Mouse (Mus musculus): Measurements from ENCODE around the gene Fndc5. TPM values are rescaled to one million over a fixed set of nuclear protein-coding genes. Genes with fewer than 3 reads are reported as not detected.
A peak's percentile ranks its signal among the peaks of the same experiment; 100 is the strongest.

Gene Fndc5
- total RNA-seq, 1 experiment from 2014 or later, result 6.6 TPM

DNA sequence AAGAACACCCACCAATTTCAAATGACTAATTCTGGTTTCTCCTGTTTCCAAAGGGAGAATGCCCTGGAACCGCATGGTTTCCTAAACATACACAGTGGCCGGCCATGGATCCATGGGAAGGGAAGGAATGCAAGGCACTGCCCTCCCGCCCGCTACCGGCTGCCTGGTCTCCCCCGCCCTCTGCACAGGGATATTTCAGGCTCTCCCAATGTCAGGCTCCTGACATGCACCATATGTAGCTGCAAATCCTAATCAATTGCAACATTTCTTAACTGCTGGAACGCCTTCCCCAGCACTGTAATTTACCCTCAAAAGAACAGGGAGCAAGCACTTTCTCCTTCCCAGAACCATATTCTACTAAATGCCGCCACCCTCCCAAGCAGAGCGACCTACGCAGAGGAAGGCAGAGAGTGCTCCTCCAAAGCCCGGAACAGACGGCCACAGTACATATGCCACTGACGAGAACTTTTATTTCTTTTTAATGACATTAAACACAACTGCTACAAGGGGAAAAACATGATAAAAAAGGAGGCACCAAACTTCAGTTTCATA, 10.8 kb downstream of the Fndc5 start:
- no peak for DNase-seq

DNA sequence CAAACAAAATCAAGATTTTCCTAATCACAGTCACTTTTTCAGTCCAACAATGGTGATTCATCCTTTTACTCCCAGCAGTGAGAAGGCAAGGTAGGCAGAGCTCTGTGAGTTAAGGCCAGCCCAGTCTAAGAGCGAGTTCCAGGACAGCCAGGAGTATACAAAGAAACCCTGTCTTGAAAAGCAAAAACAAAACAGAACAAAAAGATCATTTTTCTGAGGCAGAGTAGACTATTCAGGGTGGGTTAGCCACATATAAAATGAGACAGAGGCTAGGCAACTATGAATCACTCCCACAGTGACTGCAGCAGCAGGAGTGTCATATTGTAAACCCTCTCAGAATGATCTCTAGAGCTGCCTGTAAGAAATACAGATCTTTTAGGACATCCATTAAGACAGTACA, 12.5 kb downstream of the Fndc5 start:
- DNase-seq, result no peak

DNA sequence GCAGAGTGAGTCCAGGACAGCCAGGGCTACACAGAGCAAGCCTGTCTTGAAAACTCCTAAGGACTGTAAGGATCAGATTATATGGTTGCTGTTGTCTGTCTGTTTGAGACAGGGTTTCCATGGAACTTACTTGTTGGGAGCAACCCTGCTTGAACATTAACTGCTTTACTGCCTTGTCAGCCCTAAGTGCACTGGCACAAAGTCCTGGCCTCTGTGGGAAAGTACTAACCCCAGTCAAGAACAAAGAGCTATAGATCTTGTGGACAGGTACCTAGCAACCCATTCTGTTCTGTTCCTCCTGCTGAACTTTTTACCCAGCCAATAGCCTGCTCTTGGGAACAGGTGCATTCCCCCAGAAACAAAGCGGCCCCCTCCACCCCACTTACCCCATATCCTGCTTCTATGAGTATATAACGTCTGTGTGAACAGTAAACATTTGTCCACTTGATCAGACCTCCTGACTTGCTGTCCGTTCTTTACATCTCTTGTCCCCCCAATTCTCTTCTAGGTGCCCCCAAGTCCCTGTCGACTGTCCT, 14.5 kb downstream of the Fndc5 start:
- DNase-seq, result no peak

DNA sequence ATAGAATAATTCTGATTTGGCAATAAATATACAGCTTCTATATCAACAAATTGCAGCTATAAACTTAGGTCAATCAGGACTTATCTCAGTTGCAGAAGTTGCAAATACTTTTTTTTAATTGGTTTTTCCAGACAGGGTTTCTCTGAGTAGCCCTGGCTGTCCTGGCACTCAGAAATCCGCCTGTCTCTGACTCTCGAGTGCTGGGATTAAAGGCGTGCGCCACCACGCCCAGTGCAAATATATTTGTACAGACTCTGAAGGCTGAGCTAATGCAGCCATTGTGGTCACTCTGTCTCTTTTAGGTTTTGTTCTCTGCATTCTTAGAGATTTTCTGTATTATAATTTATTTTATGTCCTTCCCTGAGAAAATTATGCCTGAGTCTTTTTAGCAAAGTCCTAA, 20.7 kb downstream of the Fndc5 start:
- no peak for DNase-seq

DNA sequence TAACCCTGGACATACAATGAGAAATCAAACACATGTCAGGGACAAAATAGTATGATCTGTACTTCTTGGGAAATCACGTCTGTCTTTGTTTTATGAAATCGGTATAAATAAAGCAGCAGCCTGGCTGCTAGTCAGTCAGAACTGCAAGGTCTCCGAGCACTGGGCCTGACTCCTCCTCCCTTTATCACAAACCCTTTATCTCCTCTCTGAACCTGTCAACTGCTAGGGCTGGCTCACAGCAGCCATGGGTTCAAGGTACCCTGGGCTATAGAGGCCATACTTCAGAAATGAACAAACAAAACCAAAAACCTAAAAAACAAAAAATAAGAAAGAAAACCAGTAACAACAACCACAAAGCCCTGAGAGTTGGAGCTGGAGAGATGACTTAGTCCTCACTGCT, 21.8 kb downstream of the Fndc5 start:
- no peak for DNase-seq

DNA sequence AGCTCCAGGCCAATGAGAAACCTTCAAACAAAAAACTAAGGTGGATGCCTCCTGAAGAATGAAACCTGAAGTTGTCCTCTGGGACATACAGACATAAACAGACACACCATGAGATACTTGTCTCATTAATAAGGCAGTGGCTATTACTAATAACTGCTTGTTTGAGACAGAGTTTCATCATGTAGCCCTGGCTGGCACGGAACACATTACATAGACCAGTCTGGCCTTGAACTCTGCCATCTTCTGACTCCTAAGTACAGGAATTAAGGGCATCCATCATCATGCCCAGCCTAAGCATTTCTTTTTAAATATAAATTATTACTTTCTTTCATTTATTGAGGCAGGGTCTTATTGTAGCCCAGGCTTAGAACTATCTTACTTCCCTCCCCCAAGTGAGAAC, 24.3 kb downstream of the Fndc5 start:
- no peak for DNase-seq

DNA sequence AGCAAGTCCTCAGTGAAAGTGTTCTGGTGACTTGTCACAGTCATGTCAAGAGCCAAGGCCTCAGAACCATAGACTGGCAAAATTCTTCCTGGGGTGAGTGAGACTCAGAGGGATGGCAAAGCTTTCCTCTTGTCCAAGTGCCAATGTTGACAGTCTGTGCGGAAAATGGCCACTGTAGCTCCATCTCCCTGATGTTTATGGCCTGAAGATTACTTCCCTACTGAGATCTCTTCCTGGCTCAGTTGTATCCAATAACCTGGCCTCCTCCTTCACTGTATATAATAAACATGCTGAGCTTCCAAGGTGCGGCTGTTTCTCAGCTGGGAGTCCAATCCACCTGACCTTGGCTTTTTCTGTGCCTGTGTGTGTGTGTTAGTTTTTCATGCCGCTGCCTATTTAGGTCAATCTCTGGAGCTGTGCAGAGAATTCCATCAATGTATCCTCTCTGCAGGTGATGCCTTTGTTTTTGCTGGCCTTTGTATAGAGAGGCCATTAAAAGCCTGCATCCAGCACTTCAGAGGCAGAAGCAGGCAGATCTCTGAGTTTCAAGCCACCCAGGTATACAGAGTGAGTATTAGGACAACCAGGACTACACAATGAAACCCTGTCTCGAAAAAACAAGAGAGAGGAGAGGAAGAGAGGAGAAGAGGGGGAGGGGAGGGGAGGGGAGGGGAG, 24.9 kb downstream of the Fndc5 start:
- no peak for DNase-seq

DNA sequence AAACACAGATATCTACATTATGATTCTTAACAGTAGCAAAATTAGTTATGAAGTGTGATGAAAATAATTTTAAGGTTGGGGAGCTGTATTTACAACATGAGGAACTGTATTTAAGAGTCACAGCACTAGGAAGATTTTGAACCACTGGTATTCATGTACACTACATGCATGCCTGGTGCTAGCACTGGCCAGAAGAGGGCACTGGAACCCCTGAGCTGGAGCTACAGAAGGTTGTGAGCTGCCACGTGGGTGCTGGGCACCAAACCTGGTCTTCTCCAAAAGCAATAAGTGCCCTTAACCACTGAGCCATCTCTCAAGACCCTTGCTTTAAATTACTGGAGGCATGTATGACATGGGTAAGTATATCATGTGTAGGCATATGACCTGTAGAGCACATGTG, 35.7 kb downstream of the Fndc5 start:
- no peak for DNase-seq

DNA sequence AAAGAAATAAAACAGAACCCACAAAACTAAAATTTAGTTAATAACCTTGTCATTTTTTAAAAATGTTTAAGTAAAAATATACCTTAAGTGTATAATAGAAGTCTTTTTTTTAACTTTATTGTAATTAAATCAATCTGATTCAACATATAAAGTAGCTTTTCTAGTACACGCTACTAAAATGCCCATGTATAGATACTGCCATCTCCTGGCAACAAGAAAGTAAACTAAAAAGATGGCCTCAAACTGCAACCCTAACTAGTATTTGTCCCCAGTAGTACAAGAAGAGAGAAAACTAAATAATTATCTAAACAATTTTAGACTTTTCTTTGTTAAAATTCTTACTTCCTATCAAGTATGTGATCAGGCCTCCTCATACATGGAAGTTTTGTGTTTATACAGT, 42.8 kb downstream of the Fndc5 start:
- DNase-seq, result no peak

DNA sequence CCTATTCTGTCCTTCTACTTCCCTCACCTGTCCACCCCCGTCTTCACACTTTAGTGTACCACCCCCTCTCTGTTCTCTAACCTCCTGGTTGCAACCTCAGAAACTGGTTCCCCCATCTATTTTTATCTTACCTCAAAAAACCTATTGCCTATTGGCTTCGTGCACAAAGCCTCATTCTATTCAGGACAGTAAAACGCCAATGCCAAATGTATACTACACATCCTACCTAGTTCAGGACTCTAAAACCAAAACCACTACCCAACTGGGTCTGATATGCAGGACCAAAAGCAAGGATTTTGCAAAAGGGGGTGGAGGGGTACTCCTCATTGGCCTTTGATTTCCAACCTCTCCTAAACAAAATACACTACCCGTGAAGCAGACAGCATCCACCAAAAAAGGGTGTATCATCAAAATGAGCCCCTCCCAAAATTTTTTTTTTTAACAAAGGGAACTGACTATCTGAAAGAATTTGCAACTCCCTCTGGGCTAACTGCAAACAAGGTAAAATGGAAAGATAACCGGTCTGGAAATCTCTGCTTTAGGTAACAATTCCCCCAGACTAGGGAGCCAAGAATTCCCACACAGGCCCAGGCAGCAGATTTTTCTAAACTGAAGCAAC, 51.4 kb downstream of the Fndc5 start:
- no peak for DNase-seq

DNA sequence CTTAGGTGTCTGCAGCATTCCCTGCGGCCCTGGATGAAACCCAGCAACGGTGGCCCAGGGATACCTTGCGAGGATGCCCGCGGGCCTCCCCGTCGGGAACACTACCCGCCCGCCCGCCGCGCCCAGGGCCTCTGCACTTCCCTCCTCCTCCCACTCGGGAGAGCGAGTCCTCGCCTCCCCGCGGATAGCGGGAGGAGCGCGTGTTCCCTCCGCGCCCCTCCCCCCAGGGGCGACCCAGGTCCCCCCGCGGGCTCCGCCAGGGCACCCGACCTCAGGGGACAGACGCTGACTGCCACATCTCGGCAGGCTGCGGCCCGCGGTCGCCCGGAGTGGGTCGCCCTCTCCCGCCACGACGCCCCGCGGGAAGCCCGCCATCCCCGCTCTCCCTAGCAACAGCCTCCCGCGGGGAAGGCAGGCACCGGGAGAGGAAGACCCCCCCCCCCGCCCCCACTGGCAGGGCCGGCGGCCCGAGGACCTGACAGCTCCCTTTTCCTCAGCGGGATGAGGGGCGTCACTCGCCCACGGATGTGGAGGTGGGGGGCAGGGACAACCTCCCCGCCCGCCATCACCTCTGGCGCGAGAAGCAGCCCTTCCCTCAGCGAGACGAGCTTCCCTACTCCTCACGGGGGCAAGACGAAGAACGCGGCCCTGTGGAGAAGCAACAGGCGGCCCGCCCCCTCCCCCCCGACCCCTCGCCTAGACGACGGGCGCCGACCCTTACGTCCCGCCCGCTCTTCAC, 52.2 kb downstream of the Fndc5 start:
- DNase-seq, result peak; percentile 57

DNA sequence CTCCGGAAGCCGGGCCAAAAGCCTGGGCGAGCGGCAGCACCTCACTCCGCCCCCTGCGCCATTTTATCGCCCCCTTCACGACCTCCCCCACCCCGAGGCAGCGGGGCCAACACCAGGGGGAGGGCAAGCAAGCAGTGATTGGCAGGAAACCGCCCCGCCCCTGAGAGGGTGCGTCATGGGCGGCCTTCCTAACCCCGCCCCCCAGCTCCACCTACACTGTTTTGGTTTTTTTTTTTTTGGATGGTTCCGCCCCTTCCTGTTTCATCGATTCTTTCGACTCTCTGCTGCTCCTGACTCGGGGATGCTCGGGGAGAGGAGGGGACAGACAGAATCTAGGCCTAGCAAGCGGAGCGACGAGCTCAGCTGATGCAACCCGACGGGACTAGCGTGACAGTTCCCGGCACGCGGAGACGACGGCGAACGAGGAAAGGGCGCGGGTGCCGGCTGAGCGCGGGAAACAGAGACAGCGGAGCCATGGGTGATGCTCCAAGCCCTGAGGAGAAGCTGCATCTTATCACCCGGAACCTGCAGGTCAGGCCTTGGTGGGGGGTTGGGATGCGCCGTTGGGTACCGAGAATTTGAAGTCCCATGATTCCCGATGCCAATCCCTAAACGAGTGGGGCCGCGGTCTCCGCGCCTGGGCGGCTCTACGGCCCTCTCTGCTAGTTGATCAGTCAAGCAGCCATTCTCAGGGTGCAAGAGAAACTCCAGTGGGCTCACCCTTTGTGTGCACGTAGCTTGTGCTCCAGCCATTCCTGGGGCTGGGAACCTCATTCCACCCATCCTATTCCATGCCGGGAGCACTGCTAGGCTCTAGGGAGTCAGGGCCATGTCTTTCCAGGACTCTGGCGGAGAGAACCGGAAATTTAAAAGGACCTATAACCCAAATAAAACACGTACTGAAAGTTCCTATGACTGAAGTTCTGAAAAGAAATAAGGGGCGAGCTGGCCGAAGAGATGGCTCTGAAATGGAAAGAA, 53.0 kb downstream of the Fndc5 start, which contains the start of the genes S100pbp and Yars:
TSS of gene S100pbp (minus strand) at position 186 of the 978 bp plus-strand sequence.
TSS of gene Yars (plus strand) at position 219 of the 978 bp plus-strand sequence.
- peak; percentile 98 for DNase-seq

DNA sequence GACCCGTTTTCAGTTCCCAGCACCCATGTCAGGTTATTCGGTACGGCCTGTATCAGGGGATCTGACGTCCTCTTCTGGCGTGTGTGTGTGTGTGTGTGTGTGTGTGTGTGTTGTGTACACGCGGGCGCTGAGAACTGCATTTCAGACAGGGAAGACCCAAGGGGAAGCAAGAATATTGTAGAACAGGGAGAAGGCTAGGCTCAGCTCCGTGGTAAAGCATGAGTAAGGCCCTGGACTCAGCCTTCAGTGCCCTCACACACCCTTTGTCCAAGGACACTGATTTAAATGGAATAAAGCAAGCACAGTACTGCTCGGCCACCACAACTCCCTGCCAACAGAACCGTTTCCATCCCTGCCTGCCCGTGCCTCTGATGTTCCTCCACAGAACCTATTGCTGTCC, 53.7 kb downstream of the Fndc5 start:
- peak; percentile 17 for DNase-seq

DNA sequence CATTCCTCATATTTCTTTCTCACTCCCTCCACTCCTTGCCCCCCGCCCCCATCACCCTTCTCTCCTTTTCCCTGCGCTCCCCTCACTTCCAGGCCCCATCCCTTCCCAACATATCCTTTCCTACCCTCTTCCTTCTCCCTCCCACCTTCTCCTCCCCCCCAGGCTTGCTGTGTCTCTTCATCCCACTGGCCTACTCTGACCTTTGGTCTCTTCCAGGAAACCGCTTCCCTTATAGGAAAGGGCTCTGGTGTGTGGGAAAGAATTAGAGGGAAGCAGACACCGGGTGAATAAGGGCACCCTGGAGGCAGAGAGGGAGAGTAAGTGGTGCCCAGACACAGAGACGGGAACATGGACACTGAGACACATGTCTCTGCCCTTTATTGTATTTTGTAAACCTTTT, 54.9 kb downstream of the Fndc5 start:
- DNase-seq, result no peak

Other genes starting within 250 kb of the Fndc5 start
- gene Azin2, start 174.6 kb upstream of the Fndc5 start, total RNA-seq (2021), result 36.0 and 44.8 TPM in 2 replicates
- 121 and 128 TPM in 2 replicates for gene Ak2, start 145.0 kb upstream of the Fndc5 start, total RNA-seq (2021)
- 20.5 and 29.8 TPM in 2 replicates for gene Rnf19b, start 78.7 kb upstream of the Fndc5 start, total RNA-seq (2021)
- gene Tmem54, start 31.5 kb upstream of the Fndc5 start, total RNA-seq (2021), result not detected in 2 replicates
- gene Hpca, start 15.0 kb upstream of the Fndc5 start, total RNA-seq (2021), result 0.81 and 1.2 TPM in 2 replicates
- gene S100pbp, start 52.7 kb downstream of the Fndc5 start, total RNA-seq (2021), result 25.1 and 27.5 TPM in 2 replicates
- gene Yars, start 52.8 kb downstream of the Fndc5 start, total RNA-seq (2021), result 96.4 and 99.5 TPM in 2 replicates
- gene C77080, start 124.4 kb downstream of the Fndc5 start, total RNA-seq (2021), result 14.5 and 17.8 TPM in 2 replicates
- 0.61 and 0.86 TPM in 2 replicates for gene Sync, start 150.6 kb downstream of the Fndc5 start, total RNA-seq (2021)
- gene Rbbp4, start 198.4 kb downstream of the Fndc5 start, total RNA-seq (2021), result 76.8 and 152 TPM in 2 replicates
- gene Zbtb8os, start 198.7 kb downstream of the Fndc5 start, total RNA-seq (2021), result 42.7 and 59.1 TPM in 2 replicates
- 7.0 and 8.7 TPM in 2 replicates for gene Zbtb8a, start 241.1 kb downstream of the Fndc5 start, total RNA-seq (2021)

Measured in adrenal gland, postnatal 25 days (tissue).